In genomic region chr2:174564817-174565216, GRCm38 (mm10) we compare ENCODE assay signal across 11 mouse cellular contexts.
DNase-seq lines count a peak whose midpoint lies in the region; ATAC-seq lines count a peak whose summit lies in the region.
"Had no signal": no experiment of that assay in that cellular context is flagged by ENCODE, and none has a peak within 500 bp of the region (broad histone marks: within the 10 kb centered on the region; RNA-seq: fewer than 3 reads in every experiment).

No protein-coding gene starts in this region.

- no peaks in the 10 kb centered on the region for H3K27me3 ChIP-seq in kidney, embryonic 16.5 days (ENCODE audit: insufficient read depth, low read length)
- no peaks in the 10 kb centered on the region for H3K27me3 ChIP-seq in embryonic facial prominence, embryonic 12.5 days
- no peaks in the 10 kb centered on the region for H3K27me3 ChIP-seq in midbrain, embryonic 10.5 days (ENCODE audit: low read depth, poor library complexity, severe bottlenecking)

- 0 out of 2 replicates have a peak, but pooled peaks have one; percentile 60 for ATAC-seq in kidney, embryonic 16.5 days (ENCODE audit: low FRiP score, low TSS enrichment)
- ATAC-seq in embryonic facial prominence, embryonic 12.5 days (ENCODE audit: insufficient number of reproducible peaks, insufficient read depth, low FRiP score, low TSS enrichment) = no peak

- H3K4me1 ChIP-seq in kidney, embryonic 16.5 days (ENCODE audit: insufficient read depth, low read length) = no peaks in the 10 kb centered on the region
- H3K4me1 ChIP-seq in embryonic facial prominence, embryonic 12.5 days = peaks cover 8% of the 10 kb centered on the region; the same call in 1 of the 2 replicates
- H3K4me1 ChIP-seq in midbrain, embryonic 10.5 days = peaks cover 33% of the 10 kb centered on the region

- no peak overlapping the region for H3K4me3 ChIP-seq in kidney, embryonic 16.5 days (ENCODE audit: low read length)
- H3K4me3 ChIP-seq in embryonic facial prominence, embryonic 12.5 days = no peak overlapping the region
- H3K4me3 ChIP-seq in midbrain, embryonic 10.5 days = no peak overlapping the region
- H3K4me3 ChIP-seq: gastrocnemius, adult 2 months had no signal

- H3K36me3 ChIP-seq in kidney, embryonic 16.5 days (ENCODE audit: insufficient read depth, low read length) = no peaks in the 10 kb centered on the region
- no peaks in the 10 kb centered on the region for H3K36me3 ChIP-seq in embryonic facial prominence, embryonic 12.5 days
- H3K36me3 ChIP-seq in midbrain, embryonic 10.5 days = no peaks in the 10 kb centered on the region

- H3K9ac ChIP-seq in kidney, embryonic 16.5 days (replicated peaks; ENCODE audit: low read length) = no peak overlapping the region
- H3K9ac ChIP-seq in embryonic facial prominence, embryonic 12.5 days = no peak overlapping the region

- H3K9me3 ChIP-seq in kidney, embryonic 16.5 days (ENCODE audit: low read length) = no peaks in the 10 kb centered on the region
- H3K9me3 ChIP-seq in embryonic facial prominence, embryonic 12.5 days = no peaks in the 10 kb centered on the region
- H3K9me3 ChIP-seq in midbrain, embryonic 10.5 days (replicated peaks) = no peaks in the 10 kb centered on the region

- no peak for DNase-seq in kidney, adult 9 months
- DNase-seq in R1 (ENCODE audit: low read depth, low spot score) = peak; percentile 80
- DNase-seq in midbrain, embryonic 10.5 days (ENCODE audit: low spot score) = peak; percentile 25
- DNase-seq in gastrocnemius, postnatal 4 days (ENCODE audit: low spot score in 2 of 2) = no peak
- no peak for DNase-seq in T-cell, adult 2 months (ENCODE audit: low spot score)
- no peak for DNase-seq in cerebellum, adult 11 months
- DNase-seq: adrenal gland, adult 2 months; gastrocnemius, adult 2 months; thymus, postnatal 25 days had no signal

- H3K4me2 ChIP-seq in kidney, embryonic 16.5 days (replicated peaks; ENCODE audit: low read depth, low read length) = no peak overlapping the region
- no peak overlapping the region for H3K4me2 ChIP-seq in embryonic facial prominence, embryonic 12.5 days (replicated peaks)

- H3K27ac ChIP-seq in kidney, embryonic 16.5 days (ENCODE audit: low read length) = 0 out of 2 replicates have a peak overlapping the region, but pooled peaks have one; percentile 15
- 0 out of 2 replicates have a peak overlapping the region, but pooled peaks have one; percentile 20 for H3K27ac ChIP-seq in embryonic facial prominence, embryonic 12.5 days
- H3K27ac ChIP-seq in midbrain, embryonic 10.5 days (replicated peaks) = 0 out of 2 replicates have a peak overlapping the region, but pooled peaks have one; percentile 20
- H3K27ac ChIP-seq: gastrocnemius, adult 2 months had no signal

- 31% methylated on average over 5 of the region's 5 CpGs for WGBS in kidney, embryonic 16.5 days
- WGBS in embryonic facial prominence, embryonic 12.5 days = 49% methylated on average over 5 of the region's 5 CpGs
- 25% methylated on average over 5 of the region's 5 CpGs for WGBS in midbrain, embryonic 10.5 days

Comparison
In these comparisons a context has a peak if more than half of its experiments do, and no peak if none do; other contexts are left out.
1. DNase-seq: peak in R1 (single experiment) and midbrain, embryonic 10.5 days (single experiment); none in kidney, adult 9 months (single experiment), gastrocnemius, postnatal 4 days (0 of 2), T-cell, adult 2 months (single experiment) and cerebellum, adult 11 months (single experiment).
2. Peak in every context shown above with its lines, with median percentiles within 50 percentile points of each other: H3K27ac ChIP-seq.